Mouse (Mus musculus) lung, postnatal 0 days (tissue): ENCODE results near the gene Fyb. TPM values are rescaled to one million over a fixed set of nuclear protein-coding genes. Genes with fewer than 3 reads are reported as not detected.

Experiments used
- ATAC-seq: fragments of 200-750 bp; cut with Nextera tagmentation; 2 replicates; pipeline ENCODE4 v1.8.0; 2017; ENCODE audit warnings: moderate library complexity
- DNase-seq: peaks from one replicate; pipeline ENCODE4 v3.0.0-alpha.2; 2016; ENCODE audit warnings: low spot score
- H3K27ac ChIP-seq: fragments of 300-500 bp; sonication (generic); 2 replicates; pipeline ENCODE4 v1.5.1; 2014; ENCODE audit warnings: antibody characterized with exemption, mild to moderate bottlenecking, low read length, mixed read lengths
- H3K27me3 ChIP-seq: fragments of 300-500 bp; sonication (generic); replicated peaks from 2 replicates; pipeline ENCODE4 v1.6.1; 2014; ENCODE audit warnings: low read length, mixed read lengths; ENCODE audit not compliant: insufficient read depth
- H3K36me3 ChIP-seq: fragments of 300-500 bp; sonication (generic); 2 replicates; pipeline ENCODE4 v1.6.1; 2014; ENCODE audit warnings: low read length, mixed read lengths; ENCODE audit not compliant: insufficient read depth
- H3K4me1 ChIP-seq: fragments of 300-500 bp; sonication (generic); 2 replicates; pipeline ENCODE4 v1.6.1; 2014; ENCODE audit warnings: antibody characterized with exemption, low read depth, low read length, mixed read lengths; ENCODE audit not compliant: insufficient read depth
- H3K4me2 ChIP-seq: fragments of 300-500 bp; sonication (generic); replicated peaks from 2 replicates; pipeline ENCODE4 v1.6.1; 2014; ENCODE audit warnings: low read depth, mild to moderate bottlenecking, low read length, moderate library complexity, mixed read lengths
- H3K4me3 ChIP-seq: fragments of 300-500 bp; sonication (generic); 2 replicates; pipeline ENCODE4 v1.5.1; 2014; ENCODE audit warnings: low read depth, low read length
- H3K9ac ChIP-seq: fragments of 300-500 bp; sonication (generic); replicated peaks from 2 replicates; pipeline ENCODE4 v1.6.1; 2014; ENCODE audit warnings: low read depth, mild to moderate bottlenecking
- H3K9me3 ChIP-seq: fragments of 300-500 bp; sonication (generic); 2 replicates; pipeline ENCODE4 v1.6.1; 2016; ENCODE audit warnings: low read length, mixed read lengths
- CTCF ChIP-seq: IDR thresholded peaks from 2 replicates; pipeline ENCODE4 v1.5.1; 2016; ENCODE audit warnings: antibody characterized with exemption, mild to moderate bottlenecking
- EP300 ChIP-seq: IDR thresholded peaks from 2 replicates; pipeline ENCODE4 v1.6.1; 2016; ENCODE audit warnings: antibody characterized with exemption, mild to moderate bottlenecking, control low read depth
- WGBS: fragments of 180-500 bp; shearing (Covaris S2); extraction: QIAGEN DNeasy Blood & Tissue Kit; methylation state at CpG from one replicate; pipeline ENCODE4 v1.1.7; 2014; 5-methylcytosine and 5-hydroxymethylcytosine counted together
- polyA plus RNA-seq: library from polyadenylated mRNA; unstranded; fragments of >200 nt; fragmentation: Nextera tagmentation; extraction: Ambion mirVana; gene quantifications from 2 replicates; pipeline ENCODE4 v1.2.1, GENCODE M21; 2015

The Fyb gene
- polyA plus RNA-seq, 1 experiment from 2014 or later, result 7.5 TPM

- no peak overlapping the region for H3K4me2 ChIP-seq
- no peak for ATAC-seq
- no peak for TF ChIP-seq EP300
- peak; percentile 22; the same call in 1 of the 2 replicates for TF ChIP-seq CTCF
- H3K9ac ChIP-seq, result no peak overlapping the region
- no peak for DNase-seq
- no peaks in the 10 kb centered on the region for H3K27me3 ChIP-seq
- no peaks in the 10 kb centered on the region; the same call in 1 of the 2 replicates for H3K4me1 ChIP-seq
- no peak overlapping the region for H3K4me3 ChIP-seq
- H3K36me3 ChIP-seq, result no peaks in the 10 kb centered on the region
- no peak overlapping the region for H3K27ac ChIP-seq
- H3K9me3 ChIP-seq, result no peaks in the 10 kb centered on the region
- 96% methylated on average over 4 of the region's 4 CpGs for WGBS
Measured at GRCm38 (mm10) chr15:6565873-6566272, 43.2 kb downstream of the Fyb start.

- 90% methylated on average over 5 of the region's 5 CpGs for WGBS
- no peak for ATAC-seq
Measured at GRCm38 (mm10) chr15:6567993-6568392, 45.3 kb downstream of the Fyb start.

DNA sequence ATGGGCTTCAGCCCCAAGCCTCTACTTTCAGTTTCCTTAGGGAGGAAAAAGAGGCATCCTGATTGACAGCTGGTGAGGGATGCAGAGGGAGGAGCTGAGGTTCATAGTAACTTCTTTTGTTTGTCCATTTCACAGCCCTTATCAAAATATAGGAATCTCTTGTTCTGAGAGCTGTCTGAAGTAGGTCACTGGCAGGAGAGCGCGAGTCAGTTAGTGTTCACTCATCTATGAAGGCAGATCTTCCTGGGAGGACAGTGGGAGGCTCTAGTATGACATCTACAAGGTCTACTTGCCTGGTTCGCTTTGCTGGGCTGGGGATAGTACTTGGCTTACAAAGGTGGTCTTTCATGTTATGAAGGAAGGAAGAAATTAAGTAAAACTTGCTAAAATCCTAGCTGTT is 46.0 kb downstream of the Fyb start:
- TF ChIP-seq CTCF (no peak), EP300 (no peak)
- no peak overlapping the region for H3K27ac ChIP-seq
- H3K4me2 ChIP-seq, result no peak overlapping the region
- H3K4me1 ChIP-seq, result no peaks in the 10 kb centered on the region; the same call in 1 of the 2 replicates
- no peak overlapping the region for H3K4me3 ChIP-seq
- H3K9ac ChIP-seq, result no peak overlapping the region
- no peaks in the 10 kb centered on the region for H3K27me3 ChIP-seq
- ATAC-seq (no peak), DNase-seq (no peak)
- no peaks in the 10 kb centered on the region for H3K9me3 ChIP-seq
- WGBS, result 66% methylated on average over 3 of the region's 3 CpGs
- no peaks in the 10 kb centered on the region for H3K36me3 ChIP-seq

More at GRCm38 (mm10) chr15:6567993-6568392, 45.3 kb downstream of the Fyb start:
- H3K4me3 ChIP-seq, result no peak overlapping the region
- H3K4me1 ChIP-seq, result no peaks in the 10 kb centered on the region; the same call in 1 of the 2 replicates
- no peak overlapping the region for H3K27ac ChIP-seq
- no peaks in the 10 kb centered on the region for H3K27me3 ChIP-seq
- TF ChIP-seq CTCF (no peak), EP300 (no peak)
- no peak overlapping the region for H3K9ac ChIP-seq
- no peak for DNase-seq
- H3K36me3 ChIP-seq, result no peaks in the 10 kb centered on the region
- no peaks in the 10 kb centered on the region for H3K9me3 ChIP-seq
- no peak overlapping the region for H3K4me2 ChIP-seq

DNA sequence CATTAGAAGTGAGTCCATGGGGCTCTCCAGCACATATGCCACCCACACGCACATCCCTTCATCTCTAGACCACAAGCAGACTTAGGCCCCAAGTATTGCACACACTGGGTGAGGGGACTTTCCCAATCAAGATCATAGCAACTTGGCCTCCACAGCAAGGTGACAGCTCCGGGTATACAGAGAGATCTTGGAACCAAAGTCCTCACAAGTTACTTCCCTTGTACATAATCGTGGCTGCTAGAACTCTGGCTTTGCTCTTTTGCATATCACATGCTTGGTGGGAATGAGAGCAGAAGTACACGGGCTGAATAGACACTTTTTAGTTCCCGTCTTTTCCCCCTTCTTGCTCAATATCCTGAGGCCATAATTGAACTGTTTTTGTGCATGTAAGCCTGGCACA is 46.4 kb downstream of the Fyb start:
- DNase-seq (peak; percentile 45), ATAC-seq (peak; percentile 26)
- Histone ChIP-seq H3K4me1 (no peaks in the 10 kb centered on the region; the same call in 1 of the 2 replicates), H3K27ac (no peak overlapping the region), H3K27me3 (no peaks in the 10 kb centered on the region), H3K4me3 (no peak overlapping the region), H3K9me3 (no peaks in the 10 kb centered on the region), H3K9ac (no peak overlapping the region), H3K36me3 (no peaks in the 10 kb centered on the region), H3K4me2 (no peak overlapping the region)
- TF ChIP-seq CTCF (no peak), EP300 (no peak)
- WGBS, result 53% methylated on average over 5 of the region's 5 CpGs

GRCm38 (mm10) chr15:6570164-6570861 is 47.7 kb downstream of the Fyb start:
- H3K36me3 ChIP-seq, result no peaks in the 10 kb centered on the region
- H3K4me2 ChIP-seq, result no peak overlapping the region
- H3K4me1 ChIP-seq, result no peaks in the 10 kb centered on the region
- TF ChIP-seq CTCF, result no peak
- no peak for TF ChIP-seq EP300
- 94% methylated on average over 2 of the region's 2 CpGs for WGBS
- no peak overlapping the region for H3K4me3 ChIP-seq
- H3K27me3 ChIP-seq, result no peaks in the 10 kb centered on the region
- no peaks in the 10 kb centered on the region for H3K9me3 ChIP-seq
- no peak for DNase-seq
- no peak for ATAC-seq
- no peak overlapping the region for H3K27ac ChIP-seq
- H3K9ac ChIP-seq, result no peak overlapping the region

- no peak overlapping the region for H3K27ac ChIP-seq
- DNase-seq (peak; percentile 83), ATAC-seq (peak; percentile 73)
- peak; percentile 96 for TF ChIP-seq CTCF
- no peak for TF ChIP-seq EP300
- H3K9me3 ChIP-seq, result no peaks in the 10 kb centered on the region
- no peaks in the 10 kb centered on the region for H3K27me3 ChIP-seq
- WGBS, result 4% methylated on average over 7 of the region's 7 CpGs
- H3K4me2 ChIP-seq, result no peak overlapping the region
- H3K9ac ChIP-seq, result no peak overlapping the region
- no peaks in the 10 kb centered on the region for H3K4me1 ChIP-seq
- H3K36me3 ChIP-seq, result no peaks in the 10 kb centered on the region
- no peak overlapping the region for H3K4me3 ChIP-seq
Measured at GRCm38 (mm10) chr15:6570876-6571275, 48.2 kb downstream of the Fyb start.
